Mouse (Mus musculus): ENCODE measurements at regions not wholly inside any gene's neighbourhood (a gene's known extent, or its start where the extent isn't known, plus 50 kb on each side); places are given as distances from the start of the nearest gene placed in this dataset.

DNA sequence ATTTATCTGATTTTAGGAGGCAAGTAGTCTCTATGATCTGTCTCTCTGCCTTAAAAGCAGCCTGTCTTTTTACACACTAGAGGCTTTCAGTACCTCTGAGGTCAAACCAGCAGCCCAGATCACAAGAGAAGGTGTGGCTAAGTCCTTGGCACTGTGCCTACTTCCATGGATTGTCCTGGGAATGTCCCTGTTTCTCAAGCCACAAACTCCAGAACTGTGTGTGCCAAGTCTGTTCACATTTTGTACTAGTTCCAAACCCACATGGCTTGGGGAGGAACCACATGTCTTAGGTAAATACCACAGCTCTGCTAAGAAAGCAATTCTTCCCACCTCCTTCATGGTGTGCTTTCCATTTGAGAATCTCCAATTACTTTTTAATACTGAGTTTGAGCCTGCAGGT is 262.9 kb downstream of the Gm17267 start:
- in situ Hi-C loops (cut with MseI, MboI) = loop anchor here in 1 of 2 experiments (10.0 kb wide), 1 partner anchor 55 kb away; no protein-coding TSS in a partner anchor

All from mouse trophoblast stem cell (cell line).